Mouse (Mus musculus): ENCODE results near the gene Timm44. TPM values are rescaled to one million over a fixed set of nuclear protein-coding genes. Genes with fewer than 3 reads are reported as not detected.

Timm44 gene
- total RNA-seq, 2 experiments from 2014 or later = 58.0 to 58.2 TPM

DNA sequence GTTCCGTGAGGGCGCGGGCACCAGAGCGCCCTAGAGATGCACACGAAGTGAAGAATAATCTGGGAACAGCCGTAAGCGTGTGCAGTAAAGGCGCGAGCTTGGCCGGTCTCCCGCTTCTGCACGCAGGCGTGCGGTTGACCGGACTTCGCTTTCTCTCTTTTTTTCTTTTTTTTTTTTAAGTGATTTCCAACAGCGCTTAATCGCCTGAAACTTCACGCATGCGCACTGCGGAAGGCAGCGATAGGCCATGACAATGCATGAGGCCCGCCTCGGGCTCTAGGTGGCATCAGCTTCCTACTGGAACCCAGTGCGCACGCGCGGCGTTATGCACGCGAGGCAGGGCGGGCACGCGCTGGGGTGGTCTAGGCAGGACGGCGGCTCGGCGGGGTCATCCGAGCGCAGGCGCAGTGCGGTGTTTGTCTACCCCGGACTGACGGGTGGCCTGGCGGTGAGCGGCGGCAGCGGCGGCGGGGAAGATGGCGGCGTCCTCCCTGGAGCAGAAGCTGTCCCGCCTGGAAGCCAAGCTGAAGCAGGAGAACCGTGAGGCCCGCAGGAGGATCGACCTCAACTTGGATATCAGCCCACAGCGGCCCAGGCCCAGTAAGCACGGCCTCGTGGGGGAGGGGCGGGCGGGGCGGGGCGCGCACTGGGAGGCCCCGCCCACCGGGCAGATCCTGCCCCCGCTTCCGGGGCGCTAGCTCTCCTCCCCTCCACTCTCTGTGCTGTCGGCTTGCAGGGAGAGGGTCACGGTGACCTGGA is 37.1 kb downstream of the Timm44 start, which contains the start of the genes Map2k7 and Gm49320:
Gene Map2k7, plus strand, starts transcription at position 307 of the 759 bp plus-strand sequence.
Gene Gm49320, plus strand, starts transcription at position 432 of the 759 bp plus-strand sequence.
- peak; percentile 99 for DNase-seq (ENCODE audit: low spot score)

DNA sequence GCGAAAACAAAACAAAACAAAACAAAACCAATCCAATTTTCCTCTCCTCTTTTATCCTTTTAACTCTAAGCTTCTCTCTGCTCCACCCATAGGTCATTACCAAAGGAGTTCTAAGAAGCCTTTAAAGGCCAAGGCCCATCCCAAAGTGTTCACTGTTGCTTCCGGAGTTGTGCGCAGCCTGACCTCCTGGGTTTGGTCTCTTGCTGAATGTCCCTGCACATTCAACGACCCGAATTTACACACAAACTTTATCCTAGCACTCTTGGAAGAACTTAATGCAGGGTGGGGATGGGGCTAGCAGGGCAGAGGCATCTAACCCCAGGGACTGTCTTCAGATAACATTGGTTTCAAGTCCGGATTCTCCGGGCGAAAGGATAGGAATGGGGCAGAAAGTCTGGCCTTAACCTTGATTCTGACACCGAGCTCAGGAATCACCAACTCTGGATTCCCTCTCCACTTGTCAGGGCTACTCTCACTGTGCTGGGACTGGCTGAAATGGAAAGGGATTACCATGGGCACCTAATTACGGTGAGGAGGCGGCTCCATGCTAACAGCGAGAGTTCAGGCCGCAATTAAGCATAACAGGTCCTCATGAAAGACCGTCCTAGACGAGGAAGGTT is 37.8 kb downstream of the Timm44 start:
- peak; percentile 38 for DNase-seq (ENCODE audit: low spot score)

DNA sequence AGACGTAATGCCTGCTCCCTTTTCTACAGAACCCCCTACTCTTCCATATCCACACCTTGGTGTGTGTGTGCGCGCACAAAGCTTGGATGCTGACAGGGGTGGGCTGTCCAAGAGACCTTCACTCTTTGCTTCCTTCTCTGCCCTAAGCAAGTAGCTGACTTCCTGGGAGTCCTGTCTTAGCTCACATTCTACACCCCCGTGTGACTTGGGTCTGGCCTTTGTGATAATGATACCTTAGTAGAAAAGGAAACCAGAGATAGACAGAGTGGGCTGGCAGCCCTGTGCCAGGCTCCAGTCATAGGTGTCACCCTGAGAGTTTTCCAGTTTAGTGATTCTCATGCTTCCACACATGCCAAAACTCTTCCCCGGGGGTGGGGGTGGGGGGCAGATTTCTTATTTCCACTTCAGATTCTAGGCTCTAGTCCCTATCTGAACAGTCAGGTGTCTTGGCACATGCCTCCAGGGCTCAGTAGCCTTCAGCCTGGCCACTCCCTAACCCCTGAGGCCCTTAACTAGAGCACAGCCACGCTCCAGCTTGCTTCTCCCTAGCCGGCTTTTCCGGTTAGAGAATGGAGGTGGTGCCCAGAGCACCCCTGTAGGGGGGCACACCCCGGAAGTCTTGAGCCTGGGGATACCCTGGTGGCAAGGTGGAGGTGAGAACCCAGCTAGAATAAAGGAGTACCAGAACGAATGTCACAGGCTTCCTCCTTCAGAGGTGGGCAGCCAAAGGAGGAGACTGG is 44.9 kb downstream of the Timm44 start:
- DNase-seq (ENCODE audit: low spot score) = no peak

DNA sequence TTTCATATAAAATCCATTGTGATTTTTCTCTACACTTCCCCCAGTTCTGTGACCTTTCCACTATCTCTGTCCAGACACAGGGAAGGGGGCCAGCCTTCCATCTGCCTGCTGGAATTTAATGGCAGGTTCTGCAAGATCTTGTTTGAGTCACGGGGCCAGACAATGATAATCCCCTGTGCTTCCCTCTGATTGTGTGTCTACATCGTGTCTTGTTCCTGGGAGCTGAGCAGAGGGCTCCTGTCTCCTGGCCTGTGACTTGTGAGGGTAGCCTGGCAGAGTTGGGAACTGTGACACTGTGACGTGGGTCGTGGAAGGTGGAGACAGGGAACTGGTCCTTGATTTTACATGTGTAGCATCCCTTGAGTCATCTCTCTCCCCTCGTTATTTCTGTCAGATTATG is 45.9 kb downstream of the Timm44 start:
- DNase-seq (ENCODE audit: low spot score) = no peak

DNA sequence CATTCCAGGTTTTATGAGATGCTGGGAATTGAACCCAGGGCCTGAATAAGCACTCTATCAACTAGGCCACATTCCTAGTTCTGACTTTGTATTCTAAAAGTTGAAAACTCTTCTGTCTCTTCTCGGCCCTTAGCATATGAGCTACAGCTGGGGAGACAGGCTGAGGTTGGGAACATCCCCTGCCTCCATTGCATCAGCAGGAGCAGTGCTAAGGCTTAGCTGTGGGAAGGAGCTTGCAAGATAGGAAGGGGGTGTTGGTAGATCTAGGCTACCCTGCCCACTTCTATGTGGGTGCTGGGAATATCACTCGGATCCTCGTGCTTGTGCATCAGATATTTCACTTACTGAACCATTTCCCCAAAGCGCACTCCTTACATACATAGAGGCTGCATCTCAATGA is 47.8 kb downstream of the Timm44 start:
- DNase-seq (ENCODE audit: low spot score) = no peak

DNA sequence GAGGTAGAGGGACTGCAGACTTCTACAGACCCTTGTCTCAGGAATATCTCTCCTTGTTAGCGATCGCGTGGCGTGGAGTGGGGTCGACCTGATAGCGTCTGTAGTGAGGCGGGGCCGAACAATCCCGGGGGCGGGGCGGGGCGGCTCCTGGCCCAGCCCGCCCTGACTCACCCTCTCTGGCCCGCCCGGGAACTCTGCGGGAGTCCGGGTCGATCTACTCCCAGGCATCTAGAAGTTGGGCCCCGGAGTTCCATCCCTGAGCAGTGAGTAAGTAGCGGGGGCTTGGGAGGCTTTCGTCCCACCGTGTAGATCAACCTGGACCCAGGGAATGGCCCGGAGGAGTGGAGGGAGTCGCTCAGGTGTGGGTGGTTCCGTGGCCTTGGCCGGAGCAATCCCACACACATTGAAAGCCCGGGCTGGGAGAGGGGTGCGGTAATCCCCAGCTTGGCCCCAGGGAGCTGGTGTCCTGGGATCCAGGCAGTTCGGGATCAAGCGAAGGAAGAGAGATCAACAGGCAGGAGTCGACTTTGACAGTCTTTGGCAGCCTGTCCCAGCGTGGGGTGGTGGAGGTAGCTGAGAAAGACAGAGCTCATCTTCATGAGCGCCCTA is 48.9 kb downstream of the Timm44 start, which contains the start of gene Lrrc8e:
Gene Lrrc8e, plus strand, starts transcription at position 89 of the 609 bp plus-strand sequence.
- DNase-seq (ENCODE audit: low spot score) = no peak

DNA sequence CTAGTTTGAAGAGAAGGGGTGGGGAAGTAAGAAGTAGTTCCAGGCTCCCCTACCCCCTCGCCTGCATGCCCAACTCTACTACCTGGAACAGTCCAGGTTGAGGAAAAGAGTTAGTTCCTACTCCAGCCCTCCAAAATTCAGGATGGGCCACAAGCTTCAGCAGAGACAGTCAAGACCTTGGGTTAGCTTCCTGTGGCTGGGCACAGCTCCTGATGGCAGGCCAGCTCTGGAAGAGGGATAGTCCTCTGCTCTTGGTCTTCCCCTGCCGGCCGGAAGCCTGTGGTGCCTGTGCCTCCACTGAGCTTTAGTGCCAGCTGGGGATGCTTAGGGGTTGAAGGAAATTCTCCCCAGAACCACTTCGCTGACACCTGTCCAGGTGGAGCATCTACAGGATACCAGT is 49.4 kb downstream of the Timm44 start:
- no peak for DNase-seq (ENCODE audit: low spot score)

DNA sequence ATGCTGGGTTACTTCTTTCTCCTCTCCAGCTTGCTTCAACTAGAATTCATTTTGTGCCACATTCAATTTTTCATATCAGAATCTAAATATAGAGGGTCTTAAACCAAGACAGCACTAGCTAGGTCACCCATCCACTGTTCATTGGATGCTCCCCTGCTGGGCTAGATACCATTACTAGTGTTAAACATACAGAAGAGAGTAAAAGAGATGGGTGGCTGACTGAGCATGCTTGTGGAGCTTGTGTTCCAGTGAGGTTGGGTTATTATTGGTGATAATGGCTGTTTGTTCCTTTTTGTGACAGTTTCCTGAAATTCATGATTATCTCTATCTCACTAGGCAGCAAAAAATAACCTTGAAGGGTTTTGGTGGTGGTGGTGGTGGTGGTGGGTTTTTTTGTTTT is 53.7 kb downstream of the Timm44 start:
- no peak for DNase-seq (ENCODE audit: low spot score)

DNA sequence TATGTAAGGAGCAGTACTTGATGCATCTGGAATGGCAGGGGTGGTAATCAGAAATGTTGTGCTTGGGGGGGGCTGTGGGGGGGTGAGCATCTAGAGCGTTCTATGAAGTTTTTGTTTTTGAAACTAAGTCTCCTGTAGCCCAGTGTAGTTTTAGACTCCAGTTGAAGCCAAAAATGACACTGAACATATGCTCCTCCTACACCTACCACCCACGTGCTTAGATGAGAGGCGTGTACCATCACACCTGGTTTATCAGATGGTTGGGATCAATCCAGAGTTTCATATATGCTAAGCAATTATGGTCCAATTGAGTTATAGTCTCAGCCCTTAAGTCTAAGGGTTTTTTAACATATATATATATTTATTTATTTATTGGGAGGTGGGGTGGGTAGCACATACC is 56.1 kb downstream of the Timm44 start:
- DNase-seq (ENCODE audit: low spot score) = no peak

DNA sequence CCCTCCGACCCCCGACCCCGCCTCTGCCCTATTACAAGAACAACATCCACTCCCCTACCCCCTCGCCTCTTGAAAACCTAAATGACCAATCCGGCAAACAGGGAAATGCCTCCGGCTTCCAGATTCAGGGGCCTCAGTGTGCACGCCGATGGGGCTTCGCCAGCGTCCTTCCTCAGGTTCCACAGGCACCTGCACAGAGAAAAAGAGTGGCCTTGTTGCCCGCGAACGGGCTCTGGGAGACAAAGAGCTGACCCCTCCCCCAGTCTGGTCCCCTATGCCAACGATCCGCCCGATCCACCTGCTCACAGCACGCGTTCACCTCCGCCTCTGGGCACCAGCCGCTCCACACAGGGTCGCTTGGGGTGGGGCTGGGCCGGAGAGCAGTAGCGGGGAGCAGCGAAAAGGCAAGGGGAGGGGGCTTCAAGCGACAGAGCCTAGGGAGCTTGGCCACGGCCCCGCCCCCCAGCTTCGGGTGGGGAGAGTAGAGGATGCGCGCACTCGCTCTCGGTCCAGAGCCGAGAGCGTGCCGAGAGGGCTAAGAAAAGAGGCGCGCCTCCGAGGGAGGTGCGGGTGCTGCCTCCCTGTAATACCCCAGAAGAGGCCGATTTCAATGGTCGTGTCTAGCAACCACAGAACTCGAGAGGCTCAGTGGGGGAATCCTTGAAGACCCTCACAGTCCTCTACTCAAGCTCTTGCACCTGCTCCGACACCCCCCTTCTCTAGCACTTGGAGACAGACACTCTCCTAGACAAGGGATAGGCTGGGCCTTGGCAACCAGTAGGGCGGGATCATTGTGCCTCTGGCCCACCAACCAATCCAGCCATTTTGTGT is 58.7 kb downstream of the Timm44 start, which contains the start of gene Prr36:
Gene Prr36, minus strand, starts transcription at position 669 of the 831 bp plus-strand sequence.
- no peak for DNase-seq (ENCODE audit: low spot score)

DNA sequence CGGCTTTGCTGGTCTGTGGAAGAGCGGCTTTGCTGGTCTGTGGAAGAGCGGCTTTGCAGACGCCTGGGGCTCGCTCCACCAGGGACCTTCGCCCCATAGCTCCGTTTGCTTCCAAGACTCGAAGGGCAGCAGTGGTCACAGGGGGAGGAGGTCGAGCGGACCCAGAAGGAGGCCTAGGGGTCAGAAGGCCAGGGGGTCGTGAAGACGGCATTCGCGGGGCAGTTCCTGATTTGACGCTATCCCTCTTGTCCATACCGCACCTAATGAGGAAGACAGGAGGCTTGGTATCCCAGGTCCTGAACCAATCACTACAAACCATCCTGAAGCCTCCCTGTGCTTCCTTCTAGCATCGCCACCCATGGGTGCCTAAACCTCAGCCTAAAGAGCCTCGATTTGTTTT is 59.4 kb downstream of the Timm44 start:
- DNase-seq (ENCODE audit: low spot score) = no peak

DNA sequence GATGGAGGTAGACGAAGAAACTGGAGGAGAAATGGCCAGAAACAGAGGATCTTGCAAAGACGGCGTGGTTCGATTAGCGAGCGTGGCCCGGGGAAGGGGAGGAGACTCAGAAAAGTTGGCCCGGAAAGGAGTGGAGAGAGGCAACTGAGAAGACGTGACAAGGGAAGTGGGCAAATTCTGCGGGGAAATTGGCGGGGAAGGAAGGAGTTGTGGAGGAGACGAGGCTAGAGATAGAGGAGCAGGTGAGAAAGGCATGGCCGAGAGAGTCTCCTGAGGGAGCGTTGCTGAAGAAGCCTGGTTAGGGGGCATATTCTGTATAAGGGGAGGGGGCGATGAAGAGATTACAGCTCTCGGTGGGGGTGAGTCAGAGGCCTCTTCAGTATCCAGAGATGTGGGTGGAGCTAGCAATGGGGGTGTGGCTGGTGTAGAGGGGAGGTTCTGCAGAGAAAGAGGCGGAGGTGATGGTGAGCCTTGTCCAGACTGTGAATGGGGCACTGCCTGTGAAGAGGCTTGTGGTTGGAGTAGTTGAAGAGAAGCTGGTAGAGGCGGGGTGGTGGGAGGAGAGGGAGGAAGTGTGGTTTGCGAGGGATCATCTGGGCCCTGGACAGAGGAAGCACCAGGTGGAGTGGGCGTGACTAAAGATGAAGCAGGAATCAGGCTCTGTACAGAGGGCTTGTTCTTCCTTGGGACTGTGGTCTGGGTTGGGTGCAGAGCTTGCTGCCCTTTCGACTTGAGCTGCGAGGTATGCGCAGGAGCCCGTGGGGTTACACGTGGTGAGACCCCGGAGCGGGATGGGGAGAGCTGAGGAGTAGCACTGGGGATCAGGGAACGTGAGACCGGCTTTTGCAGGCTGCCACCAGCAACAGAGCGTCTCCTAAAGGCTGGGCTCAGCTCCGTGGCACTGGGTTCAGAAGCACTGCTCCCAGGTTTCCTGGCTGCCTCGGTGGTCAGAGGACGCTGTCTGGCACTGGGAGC is 61.4 kb downstream of the Timm44 start:
- DNase-seq (ENCODE audit: low spot score) = peak; percentile 47

DNA sequence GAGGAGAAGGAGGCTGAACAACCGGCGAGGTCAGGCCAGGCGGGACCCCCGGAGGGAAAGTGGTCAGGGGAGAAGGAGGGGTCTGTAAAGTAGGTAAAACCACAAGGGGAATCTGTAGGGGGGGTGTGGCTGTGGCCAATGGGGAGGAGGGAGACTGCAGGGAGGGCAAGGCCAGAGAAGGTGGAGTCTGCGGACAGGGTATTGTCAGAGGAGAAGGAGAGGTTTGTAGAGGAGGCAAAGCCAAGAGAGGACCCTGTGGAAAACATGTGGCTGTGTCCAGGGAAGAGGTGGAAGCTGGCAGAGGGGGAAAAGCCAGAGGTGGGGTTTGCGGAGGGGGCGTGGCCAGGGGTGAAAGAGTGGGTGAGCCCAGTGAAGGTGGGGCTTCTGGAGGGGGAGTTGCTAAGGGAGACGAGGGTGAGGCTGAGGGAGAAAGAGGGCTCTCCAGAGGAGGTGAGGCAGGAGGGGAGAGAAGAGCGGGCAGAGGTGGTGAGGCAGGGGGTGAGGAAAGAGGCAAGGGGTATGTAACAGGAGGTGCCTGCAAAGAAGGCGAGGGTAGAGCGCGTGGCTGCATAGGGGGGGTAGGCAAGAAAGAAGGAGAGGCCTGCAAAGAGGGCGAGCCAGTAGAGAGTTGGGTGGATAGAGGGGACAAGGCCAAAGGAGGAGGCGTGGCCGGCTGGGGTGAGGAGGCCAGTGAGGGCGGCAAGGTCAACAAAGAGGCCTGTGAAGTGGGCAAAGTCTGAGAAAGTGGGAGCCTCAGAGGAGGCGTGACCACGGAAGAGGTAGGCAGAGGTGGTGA is 62.3 kb downstream of the Timm44 start:
- peak; percentile 43 for DNase-seq (ENCODE audit: low spot score)

DNA sequence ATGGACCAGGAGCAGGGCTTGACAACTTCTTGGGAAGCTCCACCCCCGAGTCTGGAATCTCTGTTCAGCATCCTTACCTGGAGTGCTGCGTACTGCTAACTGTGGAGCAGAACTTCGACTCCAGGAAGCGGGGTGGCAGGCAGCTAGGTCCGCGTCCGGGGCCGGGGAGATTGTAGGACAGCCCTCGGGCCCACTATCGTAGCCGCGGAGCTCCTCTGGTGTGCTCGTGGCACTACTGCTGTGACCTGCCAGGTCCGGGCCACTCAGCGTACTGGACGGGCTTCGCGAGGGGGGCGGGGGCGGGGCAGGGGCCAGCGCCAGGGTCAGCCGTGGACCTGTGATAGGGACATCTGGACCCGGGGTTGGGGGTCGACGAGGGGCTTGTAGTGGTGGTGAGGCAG is 62.9 kb downstream of the Timm44 start:
- DNase-seq (ENCODE audit: low spot score) = no peak

DNA sequence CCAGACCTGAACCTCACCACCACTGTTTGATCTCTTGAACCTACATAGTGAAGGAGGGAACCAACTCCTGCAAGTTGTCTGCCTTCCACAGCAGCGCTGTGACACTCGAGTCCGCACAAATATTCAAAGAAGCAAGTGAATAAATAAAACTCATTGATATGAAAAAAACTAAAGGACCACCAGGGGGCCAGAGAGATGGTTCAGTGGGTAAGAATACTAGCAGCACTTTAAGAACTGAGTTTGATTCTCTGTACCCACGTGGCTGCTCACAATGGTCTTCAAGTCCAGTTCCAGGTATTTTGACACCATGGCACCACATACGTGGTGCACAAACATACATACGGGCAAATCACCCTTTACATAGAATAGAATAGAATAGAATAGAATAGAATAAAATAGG is 64.6 kb downstream of the Timm44 start:
- DNase-seq (ENCODE audit: low spot score) = no peak

Measured in gastrocnemius, adult 18-20 months (tissue).